Mouse (Mus musculus): ENCODE measurements around the gene Cnbd2. TPM values are rescaled to one million over a fixed set of nuclear protein-coding genes. Genes with fewer than 3 reads are reported as not detected.
A peak's percentile ranks its signal among the peaks of the same experiment; 100 is the strongest.
"Not testable (repeated sequence)": the region's sequence is repeated elsewhere in the genome, so short reads cannot be mapped to it uniquely, and the experiment has no call there.

The Cnbd2 gene
- polyA plus RNA-seq, 1 experiment = 0.48 TPM

DNA sequence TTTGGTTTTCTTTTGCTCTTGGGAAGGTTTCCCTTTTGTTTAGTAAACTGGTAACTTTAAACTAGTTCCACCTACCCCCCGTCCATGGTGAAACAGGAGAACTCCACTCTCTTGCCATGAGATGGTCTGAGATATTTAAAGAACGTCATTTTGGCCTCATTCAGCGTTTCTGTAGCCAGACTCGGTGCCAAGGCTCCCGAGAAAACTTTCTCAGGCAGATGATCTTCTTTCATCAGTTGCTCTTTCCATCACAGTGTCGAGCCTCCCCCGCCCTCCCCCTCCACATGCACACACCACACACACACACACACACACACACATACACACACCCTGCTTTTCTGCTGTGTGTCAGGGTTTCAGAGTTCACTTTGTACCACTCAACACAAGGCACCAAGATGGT lies 58.8 kb downstream of the Cnbd2 start:
- H3K4me1 ChIP-seq (ENCODE audit: control insufficient read depth, insufficient read depth, insufficient read length, low read length) = no peaks in the 10 kb centered on the region
- H3K27ac ChIP-seq (ENCODE audit: insufficient read depth, low read depth, low read length) = no peak overlapping the region
- no peak overlapping the region for H3K4me3 ChIP-seq (ENCODE audit: low read depth, low read length)
- no peaks in the 10 kb centered on the region for H3K27me3 ChIP-seq (ENCODE audit: control insufficient read depth, insufficient read depth, low read length)
- WGBS = 78% methylated on average over 7 of the region's 7 CpGs
- TF ChIP-seq CTCF (IDR thresholded peaks at IDR 0.05; ENCODE audit: extremely low read depth, insufficient read length, insufficient replicate concordance, low read depth, low read length) = no peak
- TF ChIP-seq POLR2A (IDR thresholded peaks at IDR 0.05; ENCODE audit: low read depth, low read length) = no peak
- H3K36me3 ChIP-seq (ENCODE audit: control insufficient read depth, insufficient read depth, low read length) = no peaks in the 10 kb centered on the region

- Histone ChIP-seq H3K36me3 (ENCODE audit: control insufficient read depth, insufficient read depth, low read length) (no peaks in the 10 kb centered on the region), H3K27me3 (ENCODE audit: control insufficient read depth, insufficient read depth, low read length) (no peaks in the 10 kb centered on the region), H3K4me3 (ENCODE audit: low read depth, low read length) (no peak overlapping the region), H3K4me1 (ENCODE audit: control insufficient read depth, insufficient read depth, insufficient read length, low read length) (no peaks in the 10 kb centered on the region), H3K27ac (ENCODE audit: insufficient read depth, low read depth, low read length) (no peak overlapping the region)
- TF ChIP-seq CTCF (IDR thresholded peaks at IDR 0.05; ENCODE audit: extremely low read depth, insufficient read length, insufficient replicate concordance, low read depth, low read length) = no peak
- no peak for TF ChIP-seq POLR2A (IDR thresholded peaks at IDR 0.05; ENCODE audit: low read depth, low read length)
- 83% methylated on average over 7 of the region's 7 CpGs for WGBS
Measured at GRCm38 (mm10) chr2:156376956-156377355, 64.9 kb downstream of the Cnbd2 start.

- H3K4me1 ChIP-seq (ENCODE audit: control insufficient read depth, insufficient read depth, insufficient read length, low read length) = no peaks in the 10 kb centered on the region
- H3K4me3 ChIP-seq (ENCODE audit: low read depth, low read length) = no peak overlapping the region
- 85% methylated on average over 10 of the region's 10 CpGs for WGBS
- H3K36me3 ChIP-seq (ENCODE audit: control insufficient read depth, insufficient read depth, low read length) = no peaks in the 10 kb centered on the region
- no peaks in the 10 kb centered on the region for H3K27me3 ChIP-seq (ENCODE audit: control insufficient read depth, insufficient read depth, low read length)
- no peak overlapping the region for H3K27ac ChIP-seq (ENCODE audit: insufficient read depth, low read depth, low read length)
- no peak for TF ChIP-seq POLR2A (IDR thresholded peaks at IDR 0.05; ENCODE audit: low read depth, low read length)
- TF ChIP-seq CTCF (IDR thresholded peaks at IDR 0.05; ENCODE audit: extremely low read depth, insufficient read length, insufficient replicate concordance, low read depth, low read length) = no peak
Measured at GRCm38 (mm10) chr2:156379929-156380328, 67.8 kb downstream of the Cnbd2 start.

DNA sequence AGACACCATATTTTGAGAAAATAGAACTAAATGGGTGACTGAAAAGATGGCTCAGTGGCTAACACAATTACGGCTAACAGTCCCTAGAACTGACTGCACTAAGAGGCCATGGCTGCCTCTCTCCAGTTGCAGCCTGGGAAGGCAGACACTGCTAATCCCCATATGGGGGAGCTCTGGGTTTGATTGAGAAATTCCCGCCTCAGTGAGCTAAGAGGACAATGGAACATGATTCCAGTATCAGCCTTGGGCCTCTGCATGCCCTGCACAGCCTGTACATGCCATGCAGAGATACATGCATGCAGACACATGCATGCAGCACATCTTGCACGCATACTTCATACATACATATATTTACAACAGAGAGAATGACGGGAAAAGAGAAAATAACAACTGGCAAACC lies 69.3 kb downstream of the Cnbd2 start:
- Histone ChIP-seq H3K27me3 (ENCODE audit: control insufficient read depth, insufficient read depth, low read length) (no peaks in the 10 kb centered on the region), H3K27ac (ENCODE audit: insufficient read depth, low read depth, low read length) (no peak overlapping the region), H3K36me3 (ENCODE audit: control insufficient read depth, insufficient read depth, low read length) (no peaks in the 10 kb centered on the region), H3K4me1 (ENCODE audit: control insufficient read depth, insufficient read depth, insufficient read length, low read length) (no peaks in the 10 kb centered on the region), H3K4me3 (ENCODE audit: low read depth, low read length) (no peak overlapping the region)
- 79% methylated on average over 4 of the region's 4 CpGs for WGBS
- no peak for TF ChIP-seq CTCF (IDR thresholded peaks at IDR 0.05; ENCODE audit: extremely low read depth, insufficient read length, insufficient replicate concordance, low read depth, low read length)
- TF ChIP-seq POLR2A (IDR thresholded peaks at IDR 0.05; ENCODE audit: low read depth, low read length) = no peak

DNA sequence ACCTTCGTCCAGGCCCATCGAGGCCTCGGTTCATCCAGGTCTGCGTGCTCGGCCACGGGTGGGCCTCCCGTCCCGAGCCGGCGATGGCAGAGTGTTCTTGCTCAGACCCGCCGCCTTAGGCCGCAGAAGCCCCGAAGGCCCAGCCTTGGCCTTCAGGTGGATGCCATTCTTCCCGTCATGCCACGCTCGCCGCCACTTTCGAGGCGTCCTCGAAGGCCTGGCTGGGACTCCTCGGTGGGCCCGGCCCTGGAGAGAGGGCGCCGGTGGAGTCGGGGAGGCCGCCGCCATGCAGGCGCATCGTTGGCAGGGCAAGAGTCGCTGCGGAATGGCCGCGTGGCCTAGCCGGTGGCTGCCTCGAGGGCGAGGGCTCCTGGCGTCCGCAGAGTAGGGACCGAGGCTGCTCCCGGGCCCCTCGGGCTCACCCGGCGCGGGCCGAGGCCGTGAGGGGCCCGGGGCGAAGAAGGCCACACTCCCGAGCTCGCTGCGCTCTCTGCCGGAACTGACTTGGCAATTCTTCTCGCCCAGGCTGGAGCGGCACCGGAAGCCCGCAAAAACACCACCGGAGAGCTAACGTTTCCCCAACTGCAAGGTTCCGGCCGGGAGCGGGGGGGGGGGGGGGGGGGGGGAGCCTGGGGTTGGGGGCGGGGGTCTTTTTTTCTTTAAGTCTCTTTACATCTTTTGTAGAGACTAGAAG lies 80.5 kb downstream of the Cnbd2 start:
- not testable (repeated sequence) for H3K27me3 ChIP-seq (ENCODE audit: control insufficient read depth, insufficient read depth, low read length); H3K27ac ChIP-seq (ENCODE audit: insufficient read depth, low read depth, low read length); H3K36me3 ChIP-seq (ENCODE audit: control insufficient read depth, insufficient read depth, low read length); H3K4me1 ChIP-seq (ENCODE audit: control insufficient read depth, insufficient read depth, insufficient read length, low read length)
- WGBS = 0% methylated on average over 12 of the region's 63 CpGs
- peak overlapping the region; percentile 58 for H3K4me3 ChIP-seq (ENCODE audit: low read depth, low read length)

DNA sequence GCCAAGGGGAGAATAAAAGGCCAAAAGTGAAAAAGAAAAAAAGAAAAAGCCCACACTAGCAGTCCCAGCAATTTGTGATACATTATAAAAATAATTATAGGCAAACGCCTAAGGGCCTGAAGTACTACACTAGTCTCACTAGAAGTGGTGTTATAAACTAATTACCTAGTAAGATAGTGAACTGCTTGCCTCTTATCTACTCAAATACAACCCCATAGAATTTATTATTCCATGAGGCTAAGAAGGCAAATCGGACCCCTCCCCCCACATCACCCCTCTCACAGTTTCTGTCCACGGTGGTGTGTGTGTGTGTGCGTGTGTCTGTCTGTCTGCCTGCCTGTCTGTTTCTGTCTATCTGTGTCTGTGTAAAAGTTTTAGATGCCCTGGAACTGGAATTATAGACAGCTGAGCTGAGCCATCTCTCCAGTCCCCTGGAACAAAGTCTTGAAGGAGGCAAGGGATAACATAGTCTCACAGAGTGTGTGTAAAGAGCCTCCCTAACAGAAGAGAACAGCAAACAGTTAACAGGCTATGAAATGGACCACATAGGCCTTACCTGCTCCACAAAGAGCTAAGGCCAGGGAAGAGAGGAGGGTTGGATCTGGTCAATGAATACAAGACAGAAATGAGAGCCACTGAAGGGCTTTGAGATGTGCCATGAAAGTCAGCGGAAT lies 81.2 kb downstream of the Cnbd2 start:
- Histone ChIP-seq H3K36me3 (ENCODE audit: control insufficient read depth, insufficient read depth, low read length) (no peaks in the 10 kb centered on the region), H3K27ac (ENCODE audit: insufficient read depth, low read depth, low read length) (no peak overlapping the region), H3K27me3 (ENCODE audit: control insufficient read depth, insufficient read depth, low read length) (no peaks in the 10 kb centered on the region), H3K4me1 (ENCODE audit: control insufficient read depth, insufficient read depth, insufficient read length, low read length) (peaks cover 5% of the 10 kb centered on the region; the same call in 1 of the 2 replicates), H3K4me3 (ENCODE audit: low read depth, low read length) (no peak overlapping the region)
- TF ChIP-seq CTCF (IDR thresholded peaks at IDR 0.05; ENCODE audit: extremely low read depth, insufficient read length, insufficient replicate concordance, low read depth, low read length) (no peak), POLR2A (IDR thresholded peaks at IDR 0.05; ENCODE audit: low read depth, low read length) (no peak)
- WGBS = 30% methylated on average over 5 of the region's 5 CpGs

DNA sequence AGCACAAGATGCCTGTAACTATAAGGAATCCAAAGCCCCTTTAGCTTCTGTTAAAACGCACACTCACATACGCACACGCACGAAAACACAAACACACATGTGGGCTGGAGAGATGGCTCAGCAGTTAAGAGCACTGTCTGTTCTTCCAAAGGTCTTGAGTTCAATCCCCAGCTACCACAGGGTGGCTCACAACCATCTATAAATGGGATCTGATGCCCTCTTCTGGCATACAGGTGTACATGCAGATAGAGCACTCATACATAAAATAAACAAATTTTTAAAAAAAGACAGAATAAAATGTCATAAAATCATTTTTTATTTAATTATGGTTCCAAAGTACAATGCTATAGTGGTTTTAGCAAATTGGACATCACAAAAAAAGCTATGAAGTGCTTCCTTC lies 82.2 kb downstream of the Cnbd2 start:
- no peaks in the 10 kb centered on the region for H3K27me3 ChIP-seq (ENCODE audit: control insufficient read depth, insufficient read depth, low read length)
- no peaks in the 10 kb centered on the region for H3K36me3 ChIP-seq (ENCODE audit: control insufficient read depth, insufficient read depth, low read length)
- 98% methylated on average over 4 of the region's 4 CpGs for WGBS
- peaks cover 5% of the 10 kb centered on the region; the same call in 1 of the 2 replicates for H3K4me1 ChIP-seq (ENCODE audit: control insufficient read depth, insufficient read depth, insufficient read length, low read length)
- TF ChIP-seq POLR2A (IDR thresholded peaks at IDR 0.05; ENCODE audit: low read depth, low read length) (no peak), CTCF (IDR thresholded peaks at IDR 0.05; ENCODE audit: extremely low read depth, insufficient read length, insufficient replicate concordance, low read depth, low read length) (peak; percentile 9; the same call in 1 of the 2 replicates)
- no peak overlapping the region for H3K27ac ChIP-seq (ENCODE audit: insufficient read depth, low read depth, low read length)
- no peak overlapping the region for H3K4me3 ChIP-seq (ENCODE audit: low read depth, low read length)
